ENCODE assay signal across 9 mouse cellular contexts in genomic region chr11:115381276-115381675, GRCm38 (mm10). TPM values are rescaled to one million over a fixed set of nuclear protein-coding genes. Genes with fewer than 3 reads are reported as not detected.
DNase-seq lines count a peak whose midpoint lies in the region; ATAC-seq and TF ChIP-seq lines count a peak whose summit lies in the region.
"Had no signal": no experiment of that assay in that cellular context is flagged by ENCODE, and none has a peak within 500 bp of the region (broad histone marks: within the 10 kb centered on the region; RNA-seq: fewer than 3 reads in every experiment).

No protein-coding gene starts in this region.

- no peak for TF ChIP-seq CTCF in kidney, postnatal 0 days (IDR thresholded peaks at IDR 0.05; ENCODE audit: low read depth)
- TF ChIP-seq CTCF in hindbrain, postnatal 0 days (IDR thresholded peaks at IDR 0.05; ENCODE audit: low read depth): no peak
- TF ChIP-seq CTCF in midbrain, postnatal 0 days (IDR thresholded peaks at IDR 0.05): no peak

- no peaks in the 10 kb centered on the region for H3K27me3 ChIP-seq in kidney, postnatal 0 days (ENCODE audit: insufficient read depth, low read length)
- H3K27me3 ChIP-seq in embryonic facial prominence, embryonic 12.5 days: no peaks in the 10 kb centered on the region
- H3K27me3 ChIP-seq in hindbrain, postnatal 0 days (ENCODE audit: insufficient read depth, low read length): no peaks in the 10 kb centered on the region
- no peaks in the 10 kb centered on the region for H3K27me3 ChIP-seq in midbrain, postnatal 0 days (ENCODE audit: insufficient read depth, low read length)
- H3K27me3 ChIP-seq: Patski had no signal

- H3K9ac ChIP-seq in kidney, postnatal 0 days (ENCODE audit: low read depth, low read length): no peak overlapping the region
- H3K9ac ChIP-seq in embryonic facial prominence, embryonic 12.5 days: no peak overlapping the region
- H3K9ac ChIP-seq in hindbrain, postnatal 0 days (replicated peaks; ENCODE audit: low read length): peak overlapping the region; percentile 95; the same call in 1 of the 2 replicates
- no peak overlapping the region for H3K9ac ChIP-seq in midbrain, postnatal 0 days (replicated peaks; ENCODE audit: low read length, poor library complexity, severe bottlenecking)

- peak overlapping the region; percentile 28; the same call in 1 of the 2 replicates for H3K27ac ChIP-seq in kidney, postnatal 0 days
- no peak overlapping the region; the same call in 1 of the 2 replicates for H3K27ac ChIP-seq in embryonic facial prominence, embryonic 12.5 days
- peak overlapping the region; percentile 94 for H3K27ac ChIP-seq in hindbrain, postnatal 0 days
- no peak overlapping the region for H3K27ac ChIP-seq in midbrain, postnatal 0 days (ENCODE audit: low read depth, low read length)

- H3K9me3 ChIP-seq in kidney, postnatal 0 days (replicated peaks; ENCODE audit: low read length): no peaks in the 10 kb centered on the region
- H3K9me3 ChIP-seq in embryonic facial prominence, embryonic 12.5 days: no peaks in the 10 kb centered on the region
- H3K9me3 ChIP-seq in hindbrain, postnatal 0 days (ENCODE audit: low read length): no peaks in the 10 kb centered on the region
- H3K9me3 ChIP-seq in midbrain, postnatal 0 days (ENCODE audit: low read length): no peaks in the 10 kb centered on the region

- H3K4me3 ChIP-seq in kidney, postnatal 0 days (replicated peaks; ENCODE audit: low read depth, low read length): peak overlapping the region; percentile 74
- peak overlapping the region; percentile 78 for H3K4me3 ChIP-seq in embryonic facial prominence, embryonic 12.5 days
- H3K4me3 ChIP-seq in hindbrain, postnatal 0 days (ENCODE audit: low read length): peak overlapping the region; percentile 96
- H3K4me3 ChIP-seq in midbrain, postnatal 0 days (ENCODE audit: low read depth, low read length): peak overlapping the region; percentile 90; the same call in 1 of the 2 replicates

- no peak for ATAC-seq in kidney, postnatal 0 days (replicated peaks; ENCODE audit: low FRiP score, low read depth)
- no peak for ATAC-seq in embryonic facial prominence, embryonic 12.5 days (ENCODE audit: insufficient number of reproducible peaks, insufficient read depth, low FRiP score, low TSS enrichment)
- ATAC-seq in hindbrain, postnatal 0 days: no peak
- ATAC-seq in midbrain, postnatal 0 days (ENCODE audit: low FRiP score): no peak

- DNase-seq in kidney, postnatal 0 days (ENCODE audit: low spot score): no peak
- DNase-seq in kidney, postnatal 4 days: no peak
- DNase-seq in hindbrain, postnatal 0 days (ENCODE audit: low spot score): no peak
- no peak for DNase-seq in midbrain, postnatal 0 days (ENCODE audit: low spot score)
- DNase-seq in layer of hippocampus, adult 9-11 months: no peak
- DNase-seq in yolk sac, embryonic 10.5 days (ENCODE audit: low spot score): no peak
- DNase-seq in gastrocnemius, postnatal 14 days: no peak

- intact Hi-C loops in gastrocnemius, postnatal 14 days (cut with DNase I; ENCODE audit: low total_unique reads): no loop called here

- H3K36me3 ChIP-seq in kidney, postnatal 0 days (ENCODE audit: insufficient read depth, low read length): no peaks in the 10 kb centered on the region
- H3K36me3 ChIP-seq in embryonic facial prominence, embryonic 12.5 days: no peaks in the 10 kb centered on the region
- H3K36me3 ChIP-seq in hindbrain, postnatal 0 days (ENCODE audit: insufficient read depth, low read length): no peaks in the 10 kb centered on the region
- H3K36me3 ChIP-seq in midbrain, postnatal 0 days (ENCODE audit: insufficient read depth, low read length): no peaks in the 10 kb centered on the region

- peak overlapping the region; percentile 82 for H3K4me2 ChIP-seq in kidney, postnatal 0 days (ENCODE audit: low read length)
- H3K4me2 ChIP-seq in embryonic facial prominence, embryonic 12.5 days (replicated peaks): peak overlapping the region; percentile 76
- peak overlapping the region; percentile 81 for H3K4me2 ChIP-seq in hindbrain, postnatal 0 days (ENCODE audit: low read depth, low read length)
- peak overlapping the region; percentile 82 for H3K4me2 ChIP-seq in midbrain, postnatal 0 days (ENCODE audit: low read depth, low read length, poor library complexity, severe bottlenecking)

- WGBS in kidney, postnatal 0 days: 17% methylated on average over 9 of the region's 9 CpGs
- WGBS in embryonic facial prominence, embryonic 12.5 days: 8% methylated on average over 9 of the region's 9 CpGs
- WGBS in hindbrain, postnatal 0 days: 18% methylated on average over 9 of the region's 9 CpGs
- WGBS in midbrain, postnatal 0 days: 14% methylated on average over 9 of the region's 9 CpGs

- peaks cover 25% of the 10 kb centered on the region; the same call in 1 of the 2 replicates for H3K4me1 ChIP-seq in kidney, postnatal 0 days (replicated peaks; ENCODE audit: insufficient read depth, low read length)
- H3K4me1 ChIP-seq in embryonic facial prominence, embryonic 12.5 days: peaks cover 38% of the 10 kb centered on the region
- H3K4me1 ChIP-seq in hindbrain, postnatal 0 days (ENCODE audit: insufficient read depth, low read length): peaks cover 19% of the 10 kb centered on the region
- H3K4me1 ChIP-seq in midbrain, postnatal 0 days (ENCODE audit: insufficient read depth, low read length): peaks cover 17% of the 10 kb centered on the region

RNA-seq across cellular contexts. Expression of gene Cdr2l, which starts 0.4 kb away (rescaled TPM):
- polyA plus RNA-seq in kidney, postnatal 0 days (2015; fragmentation: Nextera tagmentation; extraction: Ambion mirVana): 7.6 and 7.8 TPM in 2 replicates
- 19.7 and 20.6 TPM in 2 replicates for polyA plus RNA-seq in embryonic facial prominence, embryonic 12.5 days (2016; fragmentation: Nextera tagmentation; extraction: Ambion mirVana)
- total RNA-seq in hindbrain, postnatal 0 days (2014; rRNA removed): 70.8 and 72.3 TPM in 2 replicates
- 17.7 and 18.8 TPM in 2 replicates for polyA plus RNA-seq in hindbrain, postnatal 0 days (2015; fragmentation: Nextera tagmentation; extraction: Ambion mirVana)
- total RNA-seq in midbrain, postnatal 0 days (2014; rRNA removed): 66.0 and 68.8 TPM in 2 replicates
- 16.0 and 17.2 TPM in 2 replicates for polyA plus RNA-seq in midbrain, postnatal 0 days (2015; fragmentation: Nextera tagmentation; extraction: Ambion mirVana)
- total RNA-seq in gastrocnemius, postnatal 14 days (2021): 1 to 10 TPM; 4.8 to 8.3 TPM

RNA-seq across cellular contexts. Expression of gene Hid1, which starts 13.7 kb away (rescaled TPM):
- polyA plus RNA-seq in kidney, postnatal 0 days (2015; fragmentation: Nextera tagmentation; extraction: Ambion mirVana): 4.5 and 5.4 TPM in 2 replicates
- 7.7 and 7.9 TPM in 2 replicates for polyA plus RNA-seq in embryonic facial prominence, embryonic 12.5 days (2016; fragmentation: Nextera tagmentation; extraction: Ambion mirVana)
- total RNA-seq in hindbrain, postnatal 0 days (2014; rRNA removed): 78.9 and 87.5 TPM in 2 replicates
- 55.3 and 58.1 TPM in 2 replicates for polyA plus RNA-seq in hindbrain, postnatal 0 days (2015; fragmentation: Nextera tagmentation; extraction: Ambion mirVana)
- total RNA-seq in midbrain, postnatal 0 days (2014; rRNA removed): 96.0 and 106 TPM in 2 replicates
- 65.6 TPM in 2 replicates for polyA plus RNA-seq in midbrain, postnatal 0 days (2015; fragmentation: Nextera tagmentation; extraction: Ambion mirVana)
- 1 to 10 TPM; 2.9 to 4.3 TPM for total RNA-seq in gastrocnemius, postnatal 14 days (2021)

RNA-seq across cellular contexts. Expression of gene Mrpl58, which starts 22.3 kb away (rescaled TPM):
- polyA plus RNA-seq in kidney, postnatal 0 days (2015; fragmentation: Nextera tagmentation; extraction: Ambion mirVana): 225 and 232 TPM in 2 replicates
- polyA plus RNA-seq in embryonic facial prominence, embryonic 12.5 days (2016; fragmentation: Nextera tagmentation; extraction: Ambion mirVana): 170 and 181 TPM in 2 replicates
- total RNA-seq in hindbrain, postnatal 0 days (2014; rRNA removed): 138 and 204 TPM in 2 replicates
- polyA plus RNA-seq in hindbrain, postnatal 0 days (2015; fragmentation: Nextera tagmentation; extraction: Ambion mirVana): 205 and 210 TPM in 2 replicates
- 69.2 and 78.1 TPM in 2 replicates for total RNA-seq in midbrain, postnatal 0 days (2014; rRNA removed)
- 187 and 201 TPM in 2 replicates for polyA plus RNA-seq in midbrain, postnatal 0 days (2015; fragmentation: Nextera tagmentation; extraction: Ambion mirVana)
- 100 to 1,000 TPM; 103 to 107 TPM for total RNA-seq in gastrocnemius, postnatal 14 days (2021)

RNA-seq across cellular contexts. Expression of gene Atp5h, which starts 38.5 kb away (rescaled TPM):
- polyA plus RNA-seq in kidney, postnatal 0 days (2015; fragmentation: Nextera tagmentation; extraction: Ambion mirVana): 1,541 and 1,578 TPM in 2 replicates
- 867 and 893 TPM in 2 replicates for polyA plus RNA-seq in embryonic facial prominence, embryonic 12.5 days (2016; fragmentation: Nextera tagmentation; extraction: Ambion mirVana)
- 203 and 240 TPM in 2 replicates for total RNA-seq in hindbrain, postnatal 0 days (2014; rRNA removed)
- 1,097 and 1,122 TPM in 2 replicates for polyA plus RNA-seq in hindbrain, postnatal 0 days (2015; fragmentation: Nextera tagmentation; extraction: Ambion mirVana)
- total RNA-seq in midbrain, postnatal 0 days (2014; rRNA removed): 319 and 329 TPM in 2 replicates
- polyA plus RNA-seq in midbrain, postnatal 0 days (2015; fragmentation: Nextera tagmentation; extraction: Ambion mirVana): 934 and 951 TPM in 2 replicates
- total RNA-seq in gastrocnemius, postnatal 14 days (2021): 1,000 to 10,000 TPM; 1,042 to 1,140 TPM

RNA-seq across cellular contexts. Expression of gene Kctd2, which starts 38.7 kb away (rescaled TPM):
- 19.8 and 22.2 TPM in 2 replicates for polyA plus RNA-seq in kidney, postnatal 0 days (2015; fragmentation: Nextera tagmentation; extraction: Ambion mirVana)
- polyA plus RNA-seq in embryonic facial prominence, embryonic 12.5 days (2016; fragmentation: Nextera tagmentation; extraction: Ambion mirVana): 24.5 and 26.1 TPM in 2 replicates
- 19.0 and 21.0 TPM in 2 replicates for total RNA-seq in hindbrain, postnatal 0 days (2014; rRNA removed)
- 22.1 and 24.5 TPM in 2 replicates for polyA plus RNA-seq in hindbrain, postnatal 0 days (2015; fragmentation: Nextera tagmentation; extraction: Ambion mirVana)
- 22.1 and 27.4 TPM in 2 replicates for total RNA-seq in midbrain, postnatal 0 days (2014; rRNA removed)
- 27.7 and 29.4 TPM in 2 replicates for polyA plus RNA-seq in midbrain, postnatal 0 days (2015; fragmentation: Nextera tagmentation; extraction: Ambion mirVana)
- total RNA-seq in gastrocnemius, postnatal 14 days (2021): 10 to 100 TPM; 12.8 to 15.5 TPM

Comparison
In these comparisons a context has a peak if more than half of its experiments do, and no peak if none do; other contexts are left out.
1. H3K27ac ChIP-seq: peak in kidney, postnatal 0 days (single experiment) and hindbrain, postnatal 0 days (single experiment); none in embryonic facial prominence, embryonic 12.5 days (single experiment) and midbrain, postnatal 0 days (single experiment).
2. Peak in every context shown above with its lines, with median percentiles within 50 percentile points of each other: H3K4me2 ChIP-seq and H3K4me3 ChIP-seq.